Mouse (Mus musculus) adrenal gland, postnatal 4 days (tissue): ENCODE data around the gene Atg5. TPM values are rescaled to one million over a fixed set of nuclear protein-coding genes. Genes with fewer than 3 reads are reported as not detected.

Experiments
- DNase-seq, 2 experiments: peaks; one replicate each; pipeline ENCODE4 v3.0.0; 2021 to 2022; ENCODE audit warnings: low spot score in 2 of 2, mixed read lengths in 2 of 2
- total RNA-seq, 2 experiments: library from RNA; stranded (reverse); gene quantifications; 2 replicates each; pipeline ENCODE4 v1.2.3; 2021

Atg5 gene
- total RNA-seq, 2 experiments from 2014 or later, result 25.3 to 25.5 TPM

DNA sequence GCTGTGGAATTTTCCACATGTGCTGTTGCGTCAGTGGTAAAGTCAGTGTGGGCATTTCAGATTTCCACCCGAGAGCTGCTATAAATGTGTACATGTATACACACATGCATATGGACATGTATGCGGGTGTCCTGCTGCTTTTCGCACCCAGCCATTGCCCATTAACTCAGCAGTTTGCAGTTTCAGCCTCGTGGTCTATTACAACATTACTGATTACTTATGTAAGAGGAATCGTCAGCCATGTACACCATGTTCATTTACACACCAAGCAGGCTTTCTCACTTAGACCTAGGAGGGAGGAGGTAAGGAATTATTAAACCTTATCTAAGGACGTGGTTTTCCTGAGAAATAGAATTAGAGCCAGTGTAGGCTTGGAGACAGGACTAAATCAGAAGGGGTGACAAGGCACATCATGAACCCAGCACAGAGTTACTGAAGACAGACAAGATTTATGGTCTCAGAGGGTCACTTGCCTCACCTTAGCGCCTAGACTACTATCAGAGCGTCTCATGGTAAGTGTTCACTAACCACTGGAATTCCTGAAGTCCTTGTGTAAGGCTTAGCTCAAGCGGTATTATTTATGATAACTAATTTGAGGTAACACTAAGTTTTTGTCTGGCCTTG lies 79.5 kb downstream of the Atg5 start:
- DNase-seq, result no peak

- DNase-seq, result no peak
Measured at GRCm38 (mm10) chr10:44348474-44349415, 80.6 kb downstream of the Atg5 start.

DNA sequence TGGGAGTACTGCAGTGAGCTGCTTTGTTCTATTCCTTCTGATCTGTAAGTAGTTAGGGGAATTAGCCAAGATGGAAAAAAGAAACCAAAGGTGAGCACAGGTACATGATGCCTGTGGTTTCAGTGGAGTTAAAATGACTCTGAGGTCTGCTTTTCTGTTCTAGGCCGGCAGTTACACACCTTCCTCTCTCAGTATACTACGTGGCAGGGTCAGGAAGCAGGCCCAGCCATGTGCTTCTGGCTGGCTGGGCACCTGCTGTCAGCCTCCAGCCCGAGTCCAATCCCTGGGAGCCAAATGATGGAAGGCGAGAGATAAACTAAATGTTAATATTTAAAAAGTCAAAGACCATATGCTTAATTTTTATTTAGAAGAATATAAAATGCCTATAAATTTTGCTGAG lies 85.3 kb downstream of the Atg5 start:
- DNase-seq, result no peak

- DNase-seq, result no peak
Measured at GRCm38 (mm10) chr10:44354393-44354792, 86.2 kb downstream of the Atg5 start.

- DNase-seq, result no peak
Measured at GRCm38 (mm10) chr10:44355216-44355615, 87.1 kb downstream of the Atg5 start.

DNA sequence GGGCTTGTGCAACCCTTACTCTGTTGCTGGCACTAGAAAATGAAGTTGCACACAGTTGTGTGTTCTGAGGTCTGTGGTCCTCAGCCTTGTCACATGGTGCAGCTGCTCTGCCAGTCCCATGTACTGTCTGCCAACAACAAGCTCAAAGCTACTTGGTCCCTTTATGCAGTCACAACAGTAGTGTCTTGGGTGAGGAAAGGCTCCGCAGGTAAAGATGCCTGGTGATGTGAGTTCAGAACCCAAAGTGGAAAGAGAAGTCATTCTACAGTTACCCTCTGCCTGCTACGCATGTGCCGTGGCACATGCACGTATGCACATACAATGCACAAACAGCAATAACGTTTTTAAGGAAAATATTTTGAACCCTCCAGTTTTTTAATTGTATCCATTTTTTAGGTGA lies 88.5 kb downstream of the Atg5 start:
- no peak for DNase-seq

DNA sequence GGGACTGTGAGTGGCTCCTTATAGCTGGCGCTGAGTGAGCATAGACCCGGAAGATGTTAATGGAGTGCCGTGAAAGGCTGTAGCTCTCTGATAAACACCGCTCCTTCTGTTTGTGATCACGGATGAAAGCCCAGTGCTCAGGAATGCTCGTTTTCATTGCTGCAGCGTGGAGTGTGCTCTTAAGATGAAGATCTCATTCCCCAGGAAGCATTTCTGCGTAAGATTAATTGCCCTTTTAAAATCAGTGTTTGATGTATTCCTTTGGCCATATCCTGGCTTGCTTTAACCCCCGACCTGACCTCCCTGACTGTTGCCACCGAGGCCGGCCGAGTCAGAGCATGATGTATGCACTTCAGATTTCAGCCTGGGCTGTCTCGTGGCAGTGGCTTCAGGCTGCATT lies 89.2 kb downstream of the Atg5 start:
- no peak for DNase-seq

- no peak for DNase-seq
Measured at GRCm38 (mm10) chr10:44358816-44359215, 90.7 kb downstream of the Atg5 start.

DNA sequence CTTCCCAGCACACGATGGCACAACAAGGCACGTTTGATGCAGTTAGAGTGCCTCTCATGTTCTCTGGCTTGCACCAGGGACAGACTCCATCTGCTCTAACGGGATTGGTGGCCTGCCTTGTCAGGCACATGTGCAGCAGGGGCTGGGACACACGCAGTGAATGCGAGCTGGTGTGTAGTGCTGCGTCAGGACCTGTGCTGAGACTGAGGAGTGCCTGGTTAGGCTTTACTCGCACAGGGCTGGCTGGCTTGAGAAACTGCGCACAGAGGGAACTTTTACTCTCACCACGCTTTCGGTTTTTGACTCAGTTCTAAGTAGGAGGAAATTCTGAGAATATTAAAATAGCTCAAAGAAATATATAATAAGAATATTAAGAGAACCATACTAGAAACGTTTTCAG lies 92.5 kb downstream of the Atg5 start:
- no peak for DNase-seq

DNA sequence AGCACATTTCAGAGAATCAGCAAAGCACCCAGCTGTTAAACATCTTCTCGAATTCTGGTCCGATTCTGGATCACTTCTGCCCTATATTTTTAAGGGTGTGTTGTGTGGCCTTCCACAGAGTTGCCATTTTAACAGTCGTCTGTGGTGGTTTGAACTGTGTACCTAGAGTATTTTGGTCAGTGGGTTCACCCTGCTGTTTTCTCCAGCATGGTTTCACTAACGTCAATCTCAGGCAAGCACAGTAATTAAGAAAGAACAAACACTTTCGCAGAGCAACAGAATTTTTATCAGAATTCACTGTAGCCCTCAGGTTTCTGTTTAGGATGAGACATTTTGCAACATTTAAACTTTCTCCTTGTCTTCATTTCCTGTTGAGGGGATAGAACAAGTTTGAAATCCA lies 94.3 kb downstream of the Atg5 start:
- no peak for DNase-seq

DNA sequence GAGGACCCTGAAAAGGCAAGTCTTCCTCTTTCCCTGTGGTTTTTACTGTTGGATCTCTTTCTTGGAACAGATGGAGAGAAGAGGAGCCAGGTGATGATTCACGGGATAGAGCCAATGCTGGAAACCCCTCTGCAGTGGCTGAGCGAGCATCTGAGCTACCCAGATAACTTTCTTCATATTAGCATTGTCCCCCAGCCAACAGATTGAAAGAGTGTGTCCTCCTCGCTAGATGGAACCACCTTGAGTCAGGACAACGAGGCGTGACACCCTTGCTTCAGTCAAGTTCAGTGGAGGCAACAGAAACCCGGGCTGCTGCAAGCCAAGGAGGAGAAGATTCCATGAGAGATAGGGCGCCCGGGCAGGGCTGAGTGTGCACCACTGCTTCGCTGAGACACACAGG lies 94.7 kb downstream of the Atg5 start:
- DNase-seq, result no peak

- no peak for DNase-seq
Measured at GRCm38 (mm10) chr10:44366186-44366585, 98.0 kb downstream of the Atg5 start.

DNA sequence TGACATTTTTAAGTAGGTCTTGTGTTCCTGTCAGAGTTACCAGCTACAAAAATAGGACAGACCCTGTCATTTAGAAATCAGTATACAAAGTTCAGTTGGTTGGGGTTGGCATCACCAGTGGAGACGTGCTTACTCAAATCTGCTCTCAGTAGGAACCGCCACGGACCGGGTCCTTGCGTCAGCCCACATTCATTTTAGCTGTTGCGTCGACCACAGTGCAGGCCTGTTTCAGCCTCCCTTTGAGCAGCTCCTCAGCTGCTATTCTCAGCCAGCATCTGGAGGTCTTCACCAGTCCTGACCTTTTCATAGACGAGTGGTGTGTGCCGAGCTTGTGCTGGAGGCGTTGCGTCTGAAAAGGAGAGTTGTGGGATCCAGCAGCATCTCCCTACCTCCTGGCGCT lies 98.9 kb downstream of the Atg5 start:
- no peak for DNase-seq

DNA sequence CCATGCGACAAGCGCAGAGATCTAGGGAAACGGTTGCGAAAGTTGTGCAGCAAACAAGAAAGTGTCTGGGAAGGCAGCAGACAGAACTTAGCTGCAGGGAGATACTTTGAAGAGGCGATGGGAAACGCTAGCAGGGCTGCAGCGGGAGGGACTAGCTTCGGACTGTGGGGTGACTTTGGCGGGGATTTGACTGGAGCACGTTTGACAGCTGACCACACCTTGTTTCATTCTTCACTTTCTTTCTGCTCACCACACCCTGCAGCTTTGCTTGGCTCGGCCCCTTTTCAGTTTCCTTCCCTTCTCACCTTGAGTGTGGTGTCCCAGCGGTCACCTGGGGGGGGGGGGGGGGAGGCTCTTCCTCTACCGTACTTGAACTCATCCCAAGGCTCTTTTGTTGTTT lies 100.4 kb downstream of the Atg5 start:
- DNase-seq, result no peak

- DNase-seq, result no peak
Measured at GRCm38 (mm10) chr10:44370666-44371065, 102.5 kb downstream of the Atg5 start.

- DNase-seq, result no peak
Measured at GRCm38 (mm10) chr10:44372210-44372609, 104.1 kb downstream of the Atg5 start.

- DNase-seq, result no peak
Measured at GRCm38 (mm10) chr10:44374678-44375077, 106.5 kb downstream of the Atg5 start.

- no peak for DNase-seq
Measured at GRCm38 (mm10) chr10:44375501-44375900, 107.3 kb downstream of the Atg5 start.

DNA sequence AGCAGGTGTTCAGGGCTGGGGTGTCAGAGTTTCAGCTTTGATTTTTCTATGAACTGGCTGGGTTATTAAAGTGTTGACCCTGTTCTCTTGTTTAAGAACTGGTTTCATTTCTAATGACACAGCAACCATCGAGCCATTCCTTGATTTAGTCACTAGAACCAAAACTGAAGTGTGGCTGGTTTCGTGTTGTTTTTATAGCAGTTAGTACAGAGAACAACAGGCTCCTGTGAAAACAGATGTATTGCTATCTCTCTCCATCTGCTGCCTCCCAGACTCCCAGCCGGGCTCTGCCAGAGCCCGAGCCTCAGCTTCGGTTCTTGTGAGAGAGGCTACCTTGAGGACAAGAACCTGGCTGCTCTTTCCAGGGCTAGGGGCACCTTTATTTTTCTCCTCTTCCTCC lies 109.7 kb downstream of the Atg5 start:
- no peak for DNase-seq

GRCm38 (mm10) chr10:44378403-44378802 lies 110.2 kb downstream of the Atg5 start:
- DNase-seq, result no peak

DNA sequence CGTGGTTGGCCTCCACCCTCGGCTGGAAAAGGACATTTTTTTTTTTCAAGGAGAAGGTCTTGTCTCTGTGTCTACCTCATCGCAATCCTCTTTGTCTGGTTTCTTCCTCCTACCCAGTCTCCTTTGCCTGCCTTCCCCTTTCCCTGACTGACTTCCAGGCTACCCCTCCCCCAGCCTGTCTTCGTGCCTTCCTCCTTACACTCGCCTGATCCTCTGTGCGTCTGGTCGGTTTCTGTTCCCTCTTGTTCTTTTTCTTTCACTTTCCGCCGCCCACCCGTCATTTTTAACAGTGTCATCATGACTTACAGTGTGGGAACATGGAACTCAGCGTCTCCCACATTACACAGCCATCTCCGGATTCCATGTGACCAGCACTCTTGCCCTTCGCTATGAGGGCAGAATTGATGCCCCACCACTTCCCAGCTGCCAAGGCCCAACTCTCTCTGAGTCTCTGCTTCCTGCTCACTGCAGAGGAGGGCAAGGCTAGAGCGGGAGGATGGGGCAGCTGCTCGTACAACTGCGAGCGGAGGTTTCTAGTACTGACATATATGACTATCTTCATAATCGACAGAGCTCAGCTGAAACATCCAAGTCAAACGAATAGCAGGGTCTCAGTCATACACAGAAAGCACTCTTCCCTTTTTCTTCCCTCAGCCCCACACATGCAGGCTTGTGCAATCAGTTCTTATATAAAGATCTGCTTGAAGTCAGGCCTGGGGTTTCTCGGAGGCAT lies 112.5 kb downstream of the Atg5 start:
- no peak for DNase-seq

- peak in 1 of 2 experiments; percentile 29 for DNase-seq
Measured at GRCm38 (mm10) chr10:44381397-44381796, 113.2 kb downstream of the Atg5 start.
